Mouse (Mus musculus): ENCODE results near the gene Tmem132b. TPM values are rescaled to one million over a fixed set of nuclear protein-coding genes. Genes with fewer than 3 reads are reported as not detected.

Gene Tmem132b
- polyA plus RNA-seq, 1 experiment from 2014 or later: 0.32 TPM

- no peaks in the 10 kb centered on the region for H3K27me3 ChIP-seq
- no peak overlapping the region for H3K27ac ChIP-seq
- H3K4me1 ChIP-seq: no peaks in the 10 kb centered on the region
- WGBS: 77% methylated on average over 3 of the region's 3 CpGs
- no peak overlapping the region for H3K4me3 ChIP-seq (replicated peaks)
- H3K36me3 ChIP-seq: no peaks in the 10 kb centered on the region
- H3K4me2 ChIP-seq: no peak overlapping the region
- no peak for ATAC-seq (replicated peaks; ENCODE audit: low FRiP score)
- no peak overlapping the region for H3K9ac ChIP-seq
- no peaks in the 10 kb centered on the region for H3K9me3 ChIP-seq (replicated peaks)
Measured at GRCm38 (mm10) chr5:125699395-125699794, 167.8 kb downstream of the Tmem132b start.

- 82% methylated on average over 5 of the region's 5 CpGs for WGBS
- H3K27ac ChIP-seq: no peak overlapping the region
- H3K4me3 ChIP-seq (replicated peaks): no peak overlapping the region
- no peaks in the 10 kb centered on the region for H3K36me3 ChIP-seq
- no peaks in the 10 kb centered on the region for H3K9me3 ChIP-seq (replicated peaks)
- ATAC-seq (replicated peaks; ENCODE audit: low FRiP score): no peak
- H3K9ac ChIP-seq: no peak overlapping the region
- no peaks in the 10 kb centered on the region for H3K27me3 ChIP-seq
- no peaks in the 10 kb centered on the region for H3K4me1 ChIP-seq
- no peak overlapping the region for H3K4me2 ChIP-seq
Measured at GRCm38 (mm10) chr5:125700234-125700633, 168.7 kb downstream of the Tmem132b start.

- Histone ChIP-seq H3K4me3 (replicated peaks) (no peak overlapping the region), H3K4me2 (no peak overlapping the region), H3K27ac (no peak overlapping the region), H3K9ac (no peak overlapping the region), H3K4me1 (no peaks in the 10 kb centered on the region), H3K9me3 (replicated peaks) (no peaks in the 10 kb centered on the region), H3K27me3 (no peaks in the 10 kb centered on the region), H3K36me3 (no peaks in the 10 kb centered on the region)
- no peak for ATAC-seq (replicated peaks; ENCODE audit: low FRiP score)
- 74% methylated on average over 8 of the region's 8 CpGs for WGBS
Measured at GRCm38 (mm10) chr5:125705379-125705778, 173.8 kb downstream of the Tmem132b start.

GRCm38 (mm10) chr5:125709160-125709559, 177.6 kb downstream of the Tmem132b start:
- WGBS: 6% methylated on average over 3 of the region's 3 CpGs
- Histone ChIP-seq H3K9me3 (replicated peaks) (no peaks in the 10 kb centered on the region), H3K27me3 (no peaks in the 10 kb centered on the region), H3K36me3 (no peaks in the 10 kb centered on the region), H3K4me1 (no peaks in the 10 kb centered on the region), H3K27ac (no peak overlapping the region), H3K4me3 (replicated peaks) (no peak overlapping the region), H3K4me2 (no peak overlapping the region), H3K9ac (no peak overlapping the region)
- no peak for ATAC-seq (replicated peaks; ENCODE audit: low FRiP score)

- Histone ChIP-seq H3K9ac (no peak overlapping the region), H3K27me3 (no peaks in the 10 kb centered on the region), H3K4me2 (no peak overlapping the region), H3K4me1 (no peaks in the 10 kb centered on the region), H3K9me3 (replicated peaks) (no peaks in the 10 kb centered on the region), H3K27ac (no peak overlapping the region), H3K36me3 (no peaks in the 10 kb centered on the region), H3K4me3 (replicated peaks) (no peak overlapping the region)
- no peak for ATAC-seq (replicated peaks; ENCODE audit: low FRiP score)
- WGBS: 90% methylated on average over 7 of the region's 7 CpGs
Measured at GRCm38 (mm10) chr5:125726815-125727214, 195.2 kb downstream of the Tmem132b start.

GRCm38 (mm10) chr5:125727436-125727835, 195.9 kb downstream of the Tmem132b start:
- H3K4me3 ChIP-seq (replicated peaks): no peak overlapping the region
- no peak overlapping the region for H3K9ac ChIP-seq
- no peaks in the 10 kb centered on the region for H3K36me3 ChIP-seq
- WGBS: 83% methylated on average over 5 of the region's 5 CpGs
- no peak overlapping the region for H3K4me2 ChIP-seq
- H3K9me3 ChIP-seq (replicated peaks): no peaks in the 10 kb centered on the region
- no peak overlapping the region for H3K27ac ChIP-seq
- no peaks in the 10 kb centered on the region for H3K4me1 ChIP-seq
- H3K27me3 ChIP-seq: no peaks in the 10 kb centered on the region
- ATAC-seq (replicated peaks; ENCODE audit: low FRiP score): no peak

GRCm38 (mm10) chr5:125727936-125728335, 196.4 kb downstream of the Tmem132b start:
- no peak for ATAC-seq (replicated peaks; ENCODE audit: low FRiP score)
- Histone ChIP-seq H3K9me3 (replicated peaks) (no peaks in the 10 kb centered on the region), H3K4me2 (no peak overlapping the region), H3K4me1 (no peaks in the 10 kb centered on the region), H3K4me3 (replicated peaks) (no peak overlapping the region), H3K9ac (no peak overlapping the region), H3K27ac (no peak overlapping the region), H3K27me3 (no peaks in the 10 kb centered on the region), H3K36me3 (no peaks in the 10 kb centered on the region)
- WGBS: 82% methylated on average over 9 of the region's 9 CpGs

- no peaks in the 10 kb centered on the region for H3K36me3 ChIP-seq
- H3K9ac ChIP-seq: no peak overlapping the region
- H3K9me3 ChIP-seq (replicated peaks): no peaks in the 10 kb centered on the region
- no peaks in the 10 kb centered on the region for H3K27me3 ChIP-seq
- H3K4me2 ChIP-seq: no peak overlapping the region
- H3K4me1 ChIP-seq: no peaks in the 10 kb centered on the region
- ATAC-seq (replicated peaks; ENCODE audit: low FRiP score): no peak
- 87% methylated on average over 3 of the region's 3 CpGs for WGBS
- H3K27ac ChIP-seq: no peak overlapping the region
- H3K4me3 ChIP-seq (replicated peaks): no peak overlapping the region
Measured at GRCm38 (mm10) chr5:125728521-125728920, 196.9 kb downstream of the Tmem132b start.

GRCm38 (mm10) chr5:125733806-125734205, 202.2 kb downstream of the Tmem132b start:
- Histone ChIP-seq H3K36me3 (no peaks in the 10 kb centered on the region), H3K4me2 (no peak overlapping the region), H3K4me3 (replicated peaks) (no peak overlapping the region), H3K27me3 (no peaks in the 10 kb centered on the region), H3K27ac (no peak overlapping the region), H3K4me1 (no peaks in the 10 kb centered on the region), H3K9me3 (replicated peaks) (no peaks in the 10 kb centered on the region), H3K9ac (no peak overlapping the region)
- 86% methylated on average over 1 of the region's 1 CpGs for WGBS
- ATAC-seq (replicated peaks; ENCODE audit: low FRiP score): no peak

GRCm38 (mm10) chr5:125737105-125737504, 205.5 kb downstream of the Tmem132b start:
- H3K9me3 ChIP-seq (replicated peaks): no peaks in the 10 kb centered on the region
- WGBS: 42% methylated on average over 9 of the region's 9 CpGs
- no peak overlapping the region for H3K4me2 ChIP-seq
- ATAC-seq (replicated peaks; ENCODE audit: low FRiP score): no peak
- no peak overlapping the region for H3K9ac ChIP-seq
- no peak overlapping the region for H3K4me3 ChIP-seq (replicated peaks)
- no peaks in the 10 kb centered on the region for H3K27me3 ChIP-seq
- no peaks in the 10 kb centered on the region for H3K36me3 ChIP-seq
- no peak overlapping the region for H3K27ac ChIP-seq
- H3K4me1 ChIP-seq: no peaks in the 10 kb centered on the region

- WGBS: 71% methylated on average over 6 of the region's 6 CpGs
Measured at GRCm38 (mm10) chr5:125743503-125743902, 211.9 kb downstream of the Tmem132b start.

GRCm38 (mm10) chr5:125745727-125746126, 214.2 kb downstream of the Tmem132b start:
- H3K27ac ChIP-seq: no peak overlapping the region
- H3K27me3 ChIP-seq: no peaks in the 10 kb centered on the region
- H3K36me3 ChIP-seq: no peaks in the 10 kb centered on the region
- H3K9me3 ChIP-seq (replicated peaks): no peaks in the 10 kb centered on the region
- no peak for ATAC-seq (replicated peaks; ENCODE audit: low FRiP score)
- no peak overlapping the region for H3K4me2 ChIP-seq
- no peak overlapping the region for H3K4me3 ChIP-seq (replicated peaks)
- no peaks in the 10 kb centered on the region for H3K4me1 ChIP-seq
- no peak overlapping the region for H3K9ac ChIP-seq
- 64% methylated on average over 7 of the region's 7 CpGs for WGBS

More at GRCm38 (mm10) chr5:125743503-125743902, 211.9 kb downstream of the Tmem132b start:
- ATAC-seq (replicated peaks; ENCODE audit: low FRiP score): no peak
- no peak overlapping the region for H3K4me2 ChIP-seq
- H3K9ac ChIP-seq: no peak overlapping the region
- no peak overlapping the region for H3K27ac ChIP-seq
- H3K4me1 ChIP-seq: no peaks in the 10 kb centered on the region
- H3K36me3 ChIP-seq: no peaks in the 10 kb centered on the region
- no peaks in the 10 kb centered on the region for H3K27me3 ChIP-seq
- no peaks in the 10 kb centered on the region for H3K9me3 ChIP-seq (replicated peaks)
- H3K4me3 ChIP-seq (replicated peaks): no peak overlapping the region

- ATAC-seq (replicated peaks; ENCODE audit: low FRiP score): no peak
- H3K9me3 ChIP-seq (replicated peaks): no peaks in the 10 kb centered on the region
- no peaks in the 10 kb centered on the region for H3K27me3 ChIP-seq
- H3K4me3 ChIP-seq (replicated peaks): no peak overlapping the region
- no peaks in the 10 kb centered on the region for H3K4me1 ChIP-seq
- WGBS: 66% methylated on average over 5 of the region's 5 CpGs
- H3K36me3 ChIP-seq: no peaks in the 10 kb centered on the region
- no peak overlapping the region for H3K4me2 ChIP-seq
- no peak overlapping the region for H3K27ac ChIP-seq
- no peak overlapping the region for H3K9ac ChIP-seq
Measured at GRCm38 (mm10) chr5:125751481-125751880, 219.9 kb downstream of the Tmem132b start.
